Mouse (Mus musculus): ENCODE results near the gene Eps8l3.

DNA sequence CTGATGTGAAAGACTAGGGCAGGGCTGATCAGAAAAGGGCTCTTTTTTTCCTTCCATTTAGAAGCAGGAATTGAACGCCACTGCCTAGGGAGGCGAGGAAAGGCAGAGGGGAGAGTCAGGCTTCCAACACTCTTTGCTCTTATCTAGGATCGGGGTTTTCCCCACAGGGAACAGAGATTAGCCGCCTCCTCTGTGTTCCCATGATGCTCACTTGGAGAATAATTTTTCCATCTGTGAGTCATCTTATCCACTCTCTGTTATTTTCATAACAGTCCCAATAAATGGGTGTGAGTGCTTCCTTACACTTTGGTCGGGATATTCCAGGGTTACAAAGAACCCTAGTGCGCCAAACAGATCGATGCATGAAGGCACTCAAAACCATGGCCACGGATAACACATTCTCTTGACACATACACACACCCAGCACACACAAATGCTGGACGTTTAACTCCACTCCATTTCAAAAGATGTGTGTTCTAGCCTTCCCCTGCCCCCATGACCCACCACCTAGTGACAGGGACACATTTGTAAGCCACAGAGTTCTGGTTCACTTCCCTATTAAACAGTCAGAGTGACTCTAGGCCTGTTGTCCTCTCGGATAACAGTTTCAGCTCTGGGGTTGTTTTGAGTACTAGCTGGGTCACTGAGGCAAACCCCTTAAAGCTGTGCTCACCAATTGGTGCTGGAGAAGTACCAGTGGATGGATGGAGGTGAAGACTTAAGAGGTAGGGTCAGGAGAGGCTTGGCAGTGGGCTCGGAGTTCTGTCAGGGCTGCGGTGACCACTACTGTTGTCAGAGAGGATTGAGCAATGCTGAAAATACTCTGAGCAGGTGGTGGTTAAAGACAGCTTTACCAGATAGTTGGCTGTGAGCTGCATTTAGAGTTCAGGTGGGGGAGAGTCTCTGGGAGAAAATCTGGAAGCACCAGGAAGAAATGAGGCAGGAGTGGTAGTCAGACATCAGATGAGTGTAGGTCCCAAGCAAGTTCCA lies 1.0 kb downstream of the Eps8l3 start:
- TF ChIP-seq EP300 (IDR thresholded peaks at IDR 0.05; ENCODE audit: low read depth) (no peak), CTCF (IDR thresholded peaks at IDR 0.05; ENCODE audit: low read depth) (no peak)

Measured in heart, postnatal 0 days (tissue).